Mouse (Mus musculus) heart, postnatal 25 days (tissue): ENCODE measurements around the gene Stab1. TPM values are rescaled to one million over a fixed set of nuclear protein-coding genes. Genes with fewer than 3 reads are reported as not detected.

Experiments
- DNase-seq: peaks from one replicate; pipeline ENCODE4 v3.0.0; 2022; ENCODE audit warnings: low spot score
- intact Hi-C: fragments of 180-260 bp; cut with DNase I; formaldehyde crosslinking; loops from one replicate; pipeline ENCODE4 v1.15.1; 2025
- total RNA-seq, 2 experiments: library from RNA; stranded (reverse); gene quantifications; 2 replicates each; pipeline ENCODE4 v1.2.3; 2021

Gene Stab1
- total RNA-seq, 2 experiments from 2014 or later: 76.4 to 76.8 TPM

DNA sequence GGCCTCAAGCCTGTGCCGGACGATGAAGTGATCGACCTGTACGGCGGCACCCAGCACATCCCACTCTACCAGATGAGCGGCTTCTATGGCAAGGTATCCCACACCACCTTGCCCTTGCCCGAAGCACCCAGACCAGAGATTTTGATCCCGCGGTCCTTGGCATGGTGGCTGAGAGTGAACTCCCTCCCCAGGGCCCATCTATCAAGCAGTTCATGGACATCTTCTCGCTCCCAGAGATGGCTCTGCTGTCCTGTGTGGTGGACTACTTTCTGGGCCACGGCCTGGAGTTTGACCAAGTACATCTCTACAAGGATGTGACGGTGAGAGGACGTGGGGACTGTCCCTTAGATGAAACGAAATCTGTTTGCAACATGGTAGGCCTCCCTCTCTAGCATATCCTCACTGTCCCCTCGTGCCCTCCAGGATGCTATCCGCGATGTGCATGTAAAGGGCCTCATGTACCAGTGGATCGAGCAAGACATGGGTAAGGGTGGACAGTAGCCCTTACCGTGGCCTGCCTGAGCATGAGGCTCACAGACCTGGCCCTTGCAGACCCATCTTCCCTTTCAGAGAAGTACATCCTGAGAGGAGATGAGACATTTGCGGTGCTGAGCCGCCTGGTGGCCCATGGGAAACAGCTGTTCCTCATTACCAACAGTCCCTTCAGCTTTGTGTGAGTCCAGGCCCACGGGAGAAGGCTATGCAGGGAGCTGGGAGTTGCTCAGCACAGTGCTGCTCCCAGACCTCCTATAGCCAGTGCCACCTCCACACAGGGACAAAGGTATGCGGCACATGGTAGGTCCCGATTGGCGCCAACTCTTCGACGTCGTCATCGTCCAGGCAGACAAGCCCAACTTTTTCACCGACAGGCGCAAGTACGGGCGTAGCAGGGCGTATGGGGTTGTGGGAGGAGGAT is 32.7 kb downstream of the Stab1 start:
- intact Hi-C loops: no loop called here
- DNase-seq: no peak

DNA sequence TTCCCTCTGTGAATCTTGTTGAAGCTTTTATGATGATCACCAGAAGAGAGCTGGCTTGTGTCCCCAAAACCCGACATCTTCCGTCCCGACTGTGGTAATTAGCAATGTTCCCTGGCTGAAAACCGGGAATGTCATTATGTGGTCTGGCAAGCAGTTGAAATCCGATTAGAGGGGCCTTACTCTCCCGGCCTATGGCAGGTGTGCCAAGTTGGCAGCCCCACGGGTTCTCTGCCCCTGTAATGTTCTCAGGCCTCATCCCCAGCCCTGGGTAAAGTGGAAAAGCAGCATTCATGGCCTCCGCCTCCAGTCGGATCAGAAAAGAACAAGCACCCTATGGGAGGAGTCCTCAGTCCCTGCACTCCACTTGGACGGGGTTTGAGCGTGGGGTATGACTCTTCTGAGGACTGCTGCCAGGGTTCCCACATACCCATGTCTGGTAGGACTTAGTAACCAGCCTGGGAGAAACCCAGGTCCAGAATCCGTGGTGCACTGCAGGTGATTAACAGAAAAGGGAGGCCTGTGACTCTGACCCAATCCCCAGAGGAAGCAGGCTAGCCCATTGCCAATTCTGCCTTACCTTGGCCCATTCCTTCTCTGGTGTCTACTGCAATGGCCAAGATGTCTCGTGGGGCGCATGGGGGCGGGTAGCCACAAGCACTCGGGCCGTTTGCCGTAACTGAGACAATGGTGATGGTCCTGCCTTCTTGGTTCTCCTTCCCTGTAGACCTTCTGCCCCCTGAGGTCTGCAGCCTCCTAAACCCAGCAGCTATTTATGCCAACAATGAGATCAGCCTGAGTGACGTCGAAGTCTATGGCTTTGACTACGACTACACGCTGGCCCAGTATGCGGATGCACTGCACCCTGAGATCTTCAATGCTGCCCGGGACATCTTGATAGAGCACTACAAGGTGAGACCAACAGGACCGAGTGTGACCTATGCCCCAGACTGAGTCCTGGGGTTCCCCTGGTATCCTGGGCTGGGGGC is 34.1 kb downstream of the Stab1 start:
- intact Hi-C loops: loop anchor here (5.0 kb wide), 1 partner anchor 113 kb away; no protein-coding TSS in a partner anchor
- DNase-seq: no peak

DNA sequence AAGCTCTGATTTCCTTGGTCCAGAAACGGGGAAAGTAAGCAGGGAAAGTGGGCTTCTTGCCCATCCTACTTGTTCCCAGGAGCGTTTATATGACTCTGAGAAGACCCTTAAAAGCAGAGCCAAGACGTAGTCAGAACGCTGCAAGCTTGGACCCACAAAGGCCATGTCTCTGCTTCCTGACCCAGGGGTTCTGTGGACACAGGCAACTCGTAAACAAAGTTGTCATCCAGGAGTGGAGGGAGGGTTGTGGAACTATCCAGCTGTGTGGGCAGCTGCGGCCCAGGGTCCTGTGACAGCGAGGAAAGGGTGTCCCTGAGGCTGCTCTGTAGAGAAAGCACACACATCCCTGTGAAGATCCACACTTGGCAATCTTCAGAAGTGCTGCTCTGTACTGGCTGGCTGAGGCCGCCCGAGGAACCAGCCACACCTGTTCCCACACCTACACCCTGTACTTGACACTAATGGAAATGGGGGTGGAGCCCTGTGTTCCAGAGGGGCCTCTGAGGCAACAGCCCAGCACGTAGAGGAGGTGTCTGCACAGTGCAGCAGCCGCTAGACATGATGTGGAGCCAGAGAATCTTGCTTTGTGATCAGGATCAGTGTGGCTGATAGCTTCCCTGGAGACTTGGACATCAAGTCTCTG is 35.3 kb downstream of the Stab1 start:
- intact Hi-C loops: loop anchor here (2.0 to 5.0 kb wide), 2 partner anchors 32 to 114 kb away; no protein-coding TSS in a partner anchor
- DNase-seq: no peak

DNA sequence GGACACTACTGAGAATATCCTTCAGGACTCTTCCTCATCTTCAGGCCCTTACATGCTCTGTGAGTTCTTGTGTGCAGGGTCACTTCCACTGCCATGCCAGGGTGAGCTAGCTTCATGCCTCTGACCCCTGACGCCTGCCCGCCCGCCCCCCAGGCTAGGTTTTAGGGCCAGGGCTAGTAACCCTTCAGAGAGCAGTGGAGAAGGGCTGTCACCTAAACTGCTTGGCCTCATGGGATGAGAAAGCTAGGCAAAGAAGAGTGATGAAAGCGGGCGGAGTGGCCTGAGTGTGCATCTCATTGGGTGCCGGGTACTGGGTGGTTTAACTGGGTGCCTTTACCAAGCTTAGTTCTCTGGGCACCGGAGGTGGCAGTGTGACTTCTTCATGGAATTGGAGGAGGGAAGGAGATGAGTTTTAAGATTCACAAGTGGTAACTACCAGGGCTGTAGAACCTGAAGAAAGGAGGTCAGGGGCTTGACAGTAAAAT is 35.9 kb downstream of the Stab1 start:
- DNase-seq: no peak
- intact Hi-C loops: loop anchor here (2.0 to 5.0 kb wide), 2 partner anchors 32 to 115 kb away; no protein-coding TSS in a partner anchor

DNA sequence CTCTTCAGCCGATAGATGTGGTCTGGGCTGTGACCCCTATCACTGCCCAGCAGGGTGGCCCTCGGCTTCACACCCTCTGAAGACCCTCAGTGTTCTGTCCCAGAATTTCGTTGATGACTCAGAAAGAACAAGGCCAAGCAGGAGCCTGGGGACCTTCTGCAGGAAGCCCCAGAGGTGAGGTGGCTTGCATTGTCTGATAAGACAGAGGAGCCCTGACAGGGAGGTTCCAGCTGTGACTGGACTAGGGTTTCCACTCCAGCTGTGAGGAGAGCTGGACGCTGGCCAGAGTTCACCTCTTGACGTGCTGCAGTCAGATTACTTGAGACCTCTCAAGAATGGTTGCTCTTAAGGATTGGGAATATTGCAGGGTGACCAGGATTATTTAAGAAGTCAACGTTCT is 36.4 kb downstream of the Stab1 start:
- intact Hi-C loops: loop anchor here (2.0 to 5.0 kb wide), 2 partner anchors 33 to 115 kb away; no protein-coding TSS in a partner anchor
- no peak for DNase-seq

DNA sequence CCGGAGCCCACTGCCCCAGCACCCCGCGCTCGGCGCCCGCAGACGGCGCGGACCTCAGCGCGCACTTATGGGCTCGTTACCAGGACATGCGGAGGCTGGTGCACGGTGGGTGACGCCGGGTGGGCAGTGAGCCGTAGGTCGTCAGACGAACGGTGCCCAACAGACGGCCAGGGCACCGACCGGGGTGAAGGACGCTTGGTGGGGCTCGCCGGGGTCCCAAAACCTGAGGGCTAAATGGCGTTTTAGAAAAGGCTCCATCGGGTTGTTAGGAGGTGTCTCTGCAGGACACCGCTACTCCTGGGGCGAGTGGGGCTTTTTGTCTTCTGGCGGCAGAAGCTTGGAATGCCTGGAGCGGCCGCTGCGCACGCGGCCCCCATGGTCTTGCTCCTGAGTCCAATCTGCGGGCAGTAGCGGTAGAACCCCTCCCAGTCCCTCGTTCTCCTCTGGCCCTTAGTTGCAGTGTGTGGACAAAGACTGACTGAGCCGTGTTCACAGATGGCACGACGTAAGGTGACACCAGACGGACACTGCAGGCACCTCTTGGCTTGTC is 37.1 kb downstream of the Stab1 start:
- no peak for DNase-seq

DNA sequence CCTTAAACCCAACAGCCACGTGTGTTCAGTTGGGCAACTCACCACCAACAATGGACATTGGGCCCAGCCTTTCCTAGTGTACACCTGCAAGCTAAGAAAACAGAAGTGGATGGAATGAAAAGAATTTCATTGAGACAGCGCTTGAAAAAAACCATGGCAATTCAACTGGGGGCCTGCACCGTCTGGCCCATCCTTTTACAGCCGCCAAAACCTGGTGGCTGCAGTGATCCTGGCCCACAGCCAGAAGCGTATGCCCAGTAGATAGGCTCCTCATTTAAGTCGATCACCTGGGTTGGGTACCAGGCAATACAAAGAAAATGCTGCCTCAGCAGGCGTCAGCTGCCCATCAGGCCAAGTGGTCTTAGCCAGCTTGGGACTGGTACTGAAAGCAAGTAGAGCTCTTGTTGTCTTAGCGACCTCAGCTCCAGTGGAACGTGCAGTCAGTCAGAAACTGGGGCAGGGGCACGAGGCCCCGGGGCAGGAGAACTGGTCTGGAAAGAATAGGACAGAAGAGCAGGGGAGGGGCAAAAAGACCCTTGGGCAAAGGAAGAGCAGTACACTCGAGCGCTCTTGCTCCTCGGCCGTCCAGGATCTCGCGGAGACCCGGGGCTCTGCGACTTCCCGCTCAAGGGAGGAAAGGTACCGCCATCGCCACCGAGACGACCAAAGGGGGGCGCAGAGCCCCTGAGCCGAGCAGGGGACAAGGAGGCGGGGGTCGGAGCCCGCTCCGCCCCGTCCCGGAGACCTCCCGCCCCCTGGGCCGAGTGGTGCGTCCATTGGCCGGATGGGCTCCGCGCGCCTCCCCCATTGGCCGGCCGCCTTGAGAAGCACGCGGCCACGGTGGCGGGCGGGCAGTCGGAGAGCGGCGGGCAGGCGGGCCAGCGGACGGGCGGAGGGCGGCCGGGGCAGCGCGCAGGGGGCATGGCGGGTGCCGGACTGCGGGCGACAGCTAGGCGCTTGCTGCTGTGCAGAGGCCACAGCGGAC is 37.9 kb downstream of the Stab1 start, which contains the start of gene Nt5dc2:
Nt5dc2 (plus strand) TSS at position 818 of the 985 bp plus-strand sequence.
- intact Hi-C loops: loop anchor here (5.0 kb wide), 1 partner anchor 117 kb away; no protein-coding TSS in a partner anchor
- peak; percentile 84 for DNase-seq

More for the DNA sequence above, 37.1 kb downstream of the Stab1 start:
- intact Hi-C loops: loop anchor here (5.0 kb wide), 1 partner anchor 116 kb away; no protein-coding TSS in a partner anchor

DNA sequence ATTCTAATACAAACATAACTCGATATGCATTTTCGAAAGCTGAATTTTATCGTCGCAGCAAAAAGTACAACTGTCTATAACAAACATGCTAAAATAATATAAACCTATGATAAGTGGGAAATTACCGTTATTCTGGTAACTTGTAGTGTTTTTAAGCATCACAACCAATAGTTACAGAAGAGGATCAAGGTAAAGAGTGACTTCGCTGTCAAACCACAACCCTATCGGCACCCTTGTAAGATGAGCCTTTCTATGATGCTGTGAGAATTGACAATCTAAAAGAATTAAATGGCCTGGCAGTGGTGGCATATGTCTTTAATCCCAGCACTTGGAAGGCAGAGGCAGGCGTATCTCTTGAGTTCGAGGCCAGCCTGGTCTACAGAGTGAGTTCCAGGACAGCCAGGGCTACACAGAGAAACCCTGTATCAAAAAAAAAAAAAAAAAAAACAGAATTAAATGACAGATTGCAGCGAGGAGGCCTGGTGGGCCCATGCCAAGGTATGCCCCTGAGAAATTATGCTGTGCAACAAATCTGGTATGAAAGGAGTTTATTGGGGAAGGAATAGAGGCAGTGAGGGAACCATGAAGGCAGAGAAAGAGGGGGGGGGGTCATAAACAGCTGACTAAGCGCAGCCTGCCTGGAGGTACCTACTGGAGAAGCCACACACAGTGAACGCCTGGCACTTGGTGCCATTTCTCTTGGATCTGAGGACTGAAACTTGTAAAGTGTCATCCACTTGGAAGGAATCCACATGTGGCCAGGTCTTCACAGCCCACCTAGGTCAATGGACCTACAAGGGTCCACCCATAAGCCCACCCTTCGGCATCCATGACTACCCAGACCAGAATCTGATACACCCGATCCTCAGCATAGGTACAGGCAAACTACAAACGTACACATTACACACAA is 38.9 kb downstream of the Stab1 start:
- no peak for DNase-seq
- intact Hi-C loops: loop anchor here (2.0 to 5.0 kb wide), 3 partner anchors 65 to 118 kb away; no protein-coding TSS in a partner anchor

DNA sequence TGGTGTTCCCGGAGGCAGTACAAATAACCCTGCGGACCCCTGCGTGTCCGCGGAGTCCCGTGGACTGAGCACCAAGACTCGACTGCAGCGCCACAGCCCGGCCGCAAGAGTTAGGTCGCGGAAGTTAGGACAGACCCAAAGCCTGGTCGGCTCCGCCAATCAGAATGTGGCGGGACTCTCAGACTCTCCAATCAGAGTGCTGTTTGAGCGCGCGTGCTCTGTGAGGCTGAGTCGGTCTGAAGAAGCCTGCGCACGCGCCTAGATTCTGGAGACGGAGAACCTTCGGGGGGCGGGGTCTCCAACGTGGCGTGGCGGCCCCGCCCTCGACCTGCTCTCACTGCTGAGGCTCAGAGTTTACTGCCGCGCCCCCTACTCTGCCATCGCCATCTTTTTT is 39.6 kb downstream of the Stab1 start, which contains the start of gene Smim4:
Smim4 (minus strand) TSS at position 131 of the 394 bp plus-strand sequence.
- DNase-seq: peak; percentile 96
- intact Hi-C loops: loop anchor here (2.0 kb wide), 2 partner anchors 66 to 76 kb away; no protein-coding TSS in a partner anchor

DNA sequence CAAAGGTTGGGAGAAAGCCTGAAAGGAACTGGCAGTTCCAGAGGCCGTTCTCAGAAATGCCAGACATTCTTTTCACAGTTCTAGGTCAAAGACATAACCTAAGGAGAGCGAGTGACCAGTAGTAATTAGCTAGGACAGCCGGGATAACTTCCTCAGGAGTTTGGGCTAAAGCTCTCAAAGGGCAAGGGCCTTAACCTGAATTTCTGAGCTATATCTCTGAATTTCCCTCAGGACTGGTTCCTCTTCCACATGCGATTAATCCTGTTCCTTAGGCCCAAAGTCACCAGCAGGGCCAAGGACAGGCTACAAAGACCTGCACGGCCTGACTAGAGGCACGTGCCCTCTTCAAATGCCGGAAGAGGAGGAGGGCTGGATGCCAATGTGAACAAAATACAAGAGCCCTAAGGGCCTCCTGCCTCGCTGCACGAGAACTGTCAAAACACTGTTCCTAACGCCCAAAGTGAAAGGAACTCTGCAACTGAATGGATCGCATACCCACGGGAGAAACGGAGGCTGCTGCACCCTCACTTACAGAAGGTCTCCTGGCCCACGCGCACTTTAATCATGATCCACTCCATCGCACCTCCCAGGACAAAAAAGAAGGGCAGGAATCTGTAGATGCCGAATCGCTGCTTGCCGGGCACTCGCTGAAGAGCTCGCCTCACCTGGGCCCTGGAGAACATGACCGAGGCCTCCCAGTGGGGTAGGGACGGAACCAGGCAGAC is 40.2 kb downstream of the Stab1 start:
- DNase-seq: no peak
- intact Hi-C loops: loop anchor here (2.0 kb wide), 2 partner anchors 67 to 77 kb away; no protein-coding TSS in a partner anchor

DNA sequence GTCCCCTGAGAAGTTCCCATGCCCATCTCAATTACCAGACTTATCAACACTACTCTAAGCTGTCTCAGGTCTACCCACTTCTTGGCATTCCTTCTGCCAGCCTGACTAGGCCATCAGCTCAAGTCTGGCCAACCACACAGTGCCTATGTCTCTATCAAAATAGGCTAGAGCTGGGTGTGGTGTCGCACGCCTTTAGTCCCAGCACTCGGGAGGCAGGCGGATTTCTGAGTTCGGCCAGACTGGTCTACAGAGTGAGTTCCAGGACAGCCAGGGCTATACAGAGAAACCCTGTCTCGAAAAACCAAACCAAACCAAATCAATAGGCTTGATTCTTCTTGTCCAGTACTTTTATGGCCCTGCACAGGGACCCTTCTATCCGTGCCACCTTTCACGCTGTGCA is 41.6 kb downstream of the Stab1 start:
- intact Hi-C loops: no loop called here
- DNase-seq: no peak

DNA sequence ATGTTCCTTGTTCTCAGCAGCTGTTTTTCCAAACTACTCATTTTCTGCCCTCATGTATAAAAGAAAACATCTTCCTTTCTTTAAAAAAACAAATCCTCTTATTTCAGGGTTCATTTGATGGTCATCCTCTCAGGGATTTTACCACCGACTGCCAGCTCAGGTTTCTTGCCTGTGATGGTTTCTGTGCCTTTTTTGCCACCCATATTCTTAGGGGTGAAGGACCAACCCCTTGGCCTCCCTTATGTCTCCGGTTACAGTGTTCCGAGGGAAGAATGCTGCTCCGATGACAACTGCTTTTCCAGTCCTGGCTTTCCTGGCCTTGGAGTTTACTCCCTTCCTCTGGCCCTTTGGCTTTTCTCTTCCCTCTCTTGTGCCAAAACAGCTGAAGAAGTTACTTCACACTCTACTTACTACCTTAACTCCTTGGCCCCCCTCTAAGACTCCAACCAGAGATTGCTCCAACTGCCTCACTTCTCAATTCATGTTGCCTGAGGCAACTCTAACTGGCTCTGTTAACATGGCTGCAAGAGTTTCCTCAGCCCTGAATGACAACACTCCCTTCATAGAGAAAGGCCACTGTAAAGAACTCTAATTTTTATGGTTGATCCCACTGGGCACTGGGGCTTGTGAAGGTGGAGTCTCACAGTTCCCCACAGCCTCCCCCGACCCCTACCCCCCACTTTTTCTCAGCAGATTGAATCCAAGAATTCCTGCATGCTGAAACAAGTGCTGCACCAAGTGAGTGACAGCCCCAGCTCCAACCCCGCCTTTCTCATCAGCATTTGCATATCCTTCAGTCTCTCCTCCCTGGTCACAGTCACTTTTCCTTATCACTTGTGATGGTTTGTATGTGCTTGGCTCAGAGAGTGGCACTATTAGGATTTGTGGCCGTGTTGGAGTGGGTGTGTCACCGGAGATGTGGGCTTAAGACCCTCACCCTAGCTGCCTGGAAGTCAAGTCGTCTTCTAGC is 43.0 kb downstream of the Stab1 start:
- DNase-seq: no peak
- intact Hi-C loops: no loop called here

DNA sequence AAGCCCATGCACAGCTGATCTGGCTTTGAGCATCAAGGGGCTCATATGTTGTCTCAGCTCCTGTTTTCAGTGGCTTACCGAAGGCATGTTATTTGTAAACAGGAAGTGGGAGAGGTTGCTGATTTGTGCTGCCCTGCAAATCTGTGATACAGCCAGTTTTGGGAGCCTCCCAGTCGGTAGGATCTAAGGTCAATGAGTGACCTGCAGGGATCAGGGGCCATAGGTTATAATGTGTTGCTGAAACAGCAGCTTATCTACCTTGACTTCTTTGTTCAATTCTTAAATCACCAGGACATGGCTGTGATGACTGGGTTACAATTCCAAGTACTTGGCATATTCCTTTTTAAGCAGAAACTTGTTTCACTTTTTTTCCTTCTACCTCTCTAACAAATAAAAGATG is 52.9 kb downstream of the Stab1 start:
- DNase-seq: no peak
- intact Hi-C loops: no loop called here

DNA sequence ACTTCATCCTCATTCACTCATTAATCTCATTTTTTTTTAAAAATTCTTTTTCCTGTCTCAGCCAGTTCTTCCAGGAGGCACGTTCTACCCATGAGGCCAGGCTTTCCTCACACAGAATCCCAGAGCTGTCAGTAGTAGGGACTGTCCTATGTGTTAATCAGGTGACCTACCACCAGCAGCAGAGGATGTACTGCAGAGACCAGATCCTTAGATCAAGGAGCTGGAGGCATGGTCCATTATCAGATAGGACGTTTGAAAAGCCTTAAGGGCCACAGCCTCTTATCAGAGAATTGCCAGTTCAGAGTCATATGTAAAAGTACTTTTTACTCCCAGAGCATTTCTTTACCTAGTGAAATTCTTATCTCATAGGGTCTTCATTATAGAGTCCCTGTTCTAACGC is 54.4 kb downstream of the Stab1 start:
- intact Hi-C loops: no loop called here
- no peak for DNase-seq

DNA sequence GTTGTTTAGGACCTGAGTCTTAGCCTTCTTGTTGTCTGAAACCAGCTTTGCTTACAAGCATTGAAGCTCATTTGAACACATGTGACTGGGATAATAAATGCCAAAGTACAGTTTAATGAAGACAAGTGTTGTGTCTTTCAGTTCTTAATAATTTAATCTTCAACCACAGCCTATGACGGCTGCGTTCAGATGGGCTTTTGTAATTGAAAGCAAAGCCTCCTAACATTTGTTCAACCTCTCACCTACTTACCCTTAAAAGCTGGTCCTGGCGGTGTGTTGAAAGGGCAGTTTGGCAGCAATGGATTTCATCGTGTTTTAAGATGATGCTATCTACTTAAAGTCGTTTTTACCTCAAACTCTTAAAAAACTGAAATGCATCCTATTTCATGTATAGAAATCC is 56.3 kb downstream of the Stab1 start:
- intact Hi-C loops: no loop called here
- no peak for DNase-seq
